ENCODE assay signal across 8 mouse cellular contexts in genomic region chr14:75445281-75445947, GRCm38 (mm10). TPM values are rescaled to one million over a fixed set of nuclear protein-coding genes. Genes with fewer than 3 reads are reported as not detected.
A peak's percentile ranks its signal among the peaks of the same experiment; 100 is the strongest.
DNase-seq lines count a peak whose midpoint lies in the region; ATAC-seq and TF ChIP-seq lines count a peak whose summit lies in the region.

No protein-coding gene starts in this region.

- intact Hi-C loops in heart, postnatal 36 days (cut with DNase I), result no loop called here

- H3K4me1 ChIP-seq in CH12.LX (ENCODE audit: control insufficient read depth in 1 of 2, insufficient read depth in 2 of 2), result peaks cover 15 to 46% of the 10 kb centered on the region in 2 experiments
- peaks cover 15% of the 10 kb centered on the region for H3K4me1 ChIP-seq in forebrain, embryonic 14.5 days (ENCODE audit: control insufficient read depth, insufficient read depth, low read length)
- H3K4me1 ChIP-seq in liver, postnatal 0 days (ENCODE audit: insufficient read depth), result peaks cover 8% of the 10 kb centered on the region; the same call in 1 of the 2 replicates
- peaks cover 18% of the 10 kb centered on the region for H3K4me1 ChIP-seq in neural tube, embryonic 13.5 days (replicated peaks)

- peak; percentile 97 for ATAC-seq in forebrain, embryonic 14.5 days
- ATAC-seq in liver, postnatal 0 days, result peak; percentile 92
- peak; percentile 92 for ATAC-seq in neural tube, embryonic 13.5 days (ENCODE audit: low read depth)

- no peaks in the 10 kb centered on the region for H3K79me2 ChIP-seq in CH12.LX (replicated peaks; ENCODE audit: control insufficient read depth, extremely low read depth, insufficient read depth, poor library complexity, severe bottlenecking)

- peak overlapping the region; percentile 89 for H3K4me2 ChIP-seq in CH12.LX (ENCODE audit: insufficient read depth, low read depth, poor library complexity, severe bottlenecking)
- peak overlapping the region; percentile 58 for H3K4me2 ChIP-seq in forebrain, embryonic 14.5 days (ENCODE audit: low read length)
- H3K4me2 ChIP-seq in liver, postnatal 0 days (ENCODE audit: low read depth, low read length), result peak overlapping the region; percentile 69
- H3K4me2 ChIP-seq in neural tube, embryonic 13.5 days, result peak overlapping the region; percentile 59

- H3K9ac ChIP-seq in CH12.LX (ENCODE audit: insufficient read depth, low read depth), result peak overlapping the region; percentile 68
- H3K9ac ChIP-seq in forebrain, embryonic 14.5 days (ENCODE audit: low read length), result peak overlapping the region; percentile 51
- peak overlapping the region; percentile 41; the same call in 1 of the 2 replicates for H3K9ac ChIP-seq in liver, postnatal 0 days (replicated peaks)
- peak overlapping the region; percentile 49 for H3K9ac ChIP-seq in neural tube, embryonic 13.5 days

- H3K36me3 ChIP-seq in CH12.LX (replicated peaks in 1 of 2; ENCODE audit: control insufficient read depth in 1 of 2, insufficient read depth in 1 of 2, low read length in 1 of 2), result no peaks in the 10 kb centered on the region
- no peaks in the 10 kb centered on the region for H3K36me3 ChIP-seq in forebrain, embryonic 14.5 days (ENCODE audit: control insufficient read depth, insufficient read depth, low read length)
- H3K36me3 ChIP-seq in liver, postnatal 0 days (replicated peaks; ENCODE audit: insufficient read depth, low read length), result no peaks in the 10 kb centered on the region
- no peaks in the 10 kb centered on the region for H3K36me3 ChIP-seq in neural tube, embryonic 13.5 days

- no peaks in the 10 kb centered on the region for H3K27me3 ChIP-seq in CH12.LX (replicated peaks)
- no peaks in the 10 kb centered on the region for H3K27me3 ChIP-seq in forebrain, embryonic 14.5 days (replicated peaks; ENCODE audit: control insufficient read depth, insufficient read depth, low read length)
- H3K27me3 ChIP-seq in liver, postnatal 0 days (ENCODE audit: insufficient read depth, low read length), result no peaks in the 10 kb centered on the region
- H3K27me3 ChIP-seq in neural tube, embryonic 13.5 days, result no peaks in the 10 kb centered on the region

- dilution Hi-C loops in CH12.LX (cut with MboI; ENCODE audit: extremely low pct_ligation_motif_present, extremely low pct_unique_long_range_greater_than_20kb, low sequenced_read_pairs), result no loop called here

- TF ChIP-seq RAD21 in CH12.LX (IDR thresholded peaks at IDR 0.05; ENCODE audit: low read depth, low read length), result no peak

- TF ChIP-seq EP300 in CH12.LX (IDR thresholded peaks at IDR 0.05; ENCODE audit: low read length), result no peak
- TF ChIP-seq EP300 in liver, postnatal 0 days (IDR thresholded peaks at IDR 0.05; ENCODE audit: low read depth), result no peak

- H3K4me3 ChIP-seq in CH12.LX (replicated peaks in 1 of 3; ENCODE audit: low read depth in 2 of 3, low read length in 2 of 3, poor library complexity in 1 of 3), result peak overlapping the region; percentile 19 to 40 (median 36)
- H3K4me3 ChIP-seq in forebrain, embryonic 14.5 days (ENCODE audit: low read depth, low read length), result peak overlapping the region; percentile 28
- H3K4me3 ChIP-seq in liver, postnatal 0 days (ENCODE audit: low read depth, low read length), result peak overlapping the region; percentile 35
- H3K4me3 ChIP-seq in neural tube, embryonic 13.5 days, result peak overlapping the region; percentile 28

- WGBS in forebrain, embryonic 14.5 days, result 6% methylated on average over 15 of the region's 15 CpGs
- 5% methylated on average over 15 of the region's 15 CpGs for WGBS in liver, postnatal 0 days (ENCODE audit: insufficient replicate concordance)
- 4% methylated on average over 15 of the region's 15 CpGs for WGBS in neural tube, embryonic 13.5 days

- H3K9me3 ChIP-seq in CH12.LX (replicated peaks; ENCODE audit: low read length), result no peaks in the 10 kb centered on the region
- no peaks in the 10 kb centered on the region for H3K9me3 ChIP-seq in forebrain, embryonic 14.5 days (replicated peaks; ENCODE audit: control insufficient read depth, low read length)
- H3K9me3 ChIP-seq in liver, postnatal 0 days (ENCODE audit: low read length), result no peaks in the 10 kb centered on the region
- H3K9me3 ChIP-seq in neural tube, embryonic 13.5 days, result no peaks in the 10 kb centered on the region

- H3K27ac ChIP-seq in CH12.LX (ENCODE audit: insufficient read depth, low read depth), result peak overlapping the region; percentile 40; the same call in 1 of the 2 replicates
- H3K27ac ChIP-seq in forebrain, embryonic 14.5 days (ENCODE audit: low read depth, low read length), result peak overlapping the region; percentile 58; the same call in 1 of the 2 replicates
- peak overlapping the region; percentile 34; the same call in 1 of the 2 replicates for H3K27ac ChIP-seq in liver, postnatal 0 days (ENCODE audit: low read depth)
- H3K27ac ChIP-seq in neural tube, embryonic 13.5 days (replicated peaks), result peak overlapping the region; percentile 54

- peak; percentile 62 for TF ChIP-seq POLR2A in CH12.LX (IDR thresholded peaks at IDR 0.05; ENCODE audit: low read depth, low read length)

- no peak for TF ChIP-seq CTCF in CH12.LX (conservative IDR thresholded peaks at IDR 0.05 in 1 of 2, IDR thresholded peaks at IDR 0.05 in 1 of 2; ENCODE audit: low read depth in 2 of 2, low read length in 2 of 2)
- TF ChIP-seq CTCF in liver, postnatal 0 days (IDR thresholded peaks at IDR 0.05; ENCODE audit: low read depth), result no peak

- in situ Hi-C loops in CH12.LX (cut with MboI; ENCODE audit: low pct_ligation_motif_present, low pct_unique_long_range_greater_than_20kb, low sequenced_read_pairs), result no loop called here

- DNase-seq in CH12.LX (ENCODE audit: extremely low read depth), result peak; percentile 95
- peak; percentile 68 for DNase-seq in c-Kit-positive CD71-negative TER-119-negative erythroid progenitor cells, embryonic 14.5 days (ENCODE audit: low read depth)
- DNase-seq in forebrain, embryonic 14.5 days (ENCODE audit: low spot score), result peak; percentile 94
- peak; percentile 32 to 51 for DNase-seq in heart, postnatal 36 days
- DNase-seq in layer of hippocampus, adult 18-20 months (ENCODE audit: low spot score in 2 of 2), result peak; percentile 68 to 86
- DNase-seq in liver, postnatal 0 days, result peak; percentile 75
- DNase-seq in thymus, adult 18-20 months, result peak; percentile 85 to 91

TF ChIP-seq in CH12.LX, 34 proteins besides CTCF, POLR2A, EP300 and RAD21:
- TF ChIP-seq TCF12 (IDR thresholded peaks at IDR 0.05; ENCODE audit: low read depth, low read length), result peak; percentile 20; the same call in 1 of the 2 replicates
- TF ChIP-seq ELF1 (IDR thresholded peaks at IDR 0.05; ENCODE audit: low read depth, low read length), result peak; percentile 88
- peak; percentile 89 for TF ChIP-seq CHD2 (IDR thresholded peaks at IDR 0.05; ENCODE audit: low read length)
- TF ChIP-seq ZKSCAN1 (IDR thresholded peaks at IDR 0.05; ENCODE audit: borderline replicate concordance, low read depth, low read length), result no peak
- peak; percentile 95 for TF ChIP-seq SIN3A (IDR thresholded peaks at IDR 0.05; ENCODE audit: low read length)
- TF ChIP-seq NELFE (IDR thresholded peaks at IDR 0.05; ENCODE audit: low read depth, low read length), result 0 out of 2 replicates have a peak, but pooled peaks have one; percentile 63
- TF ChIP-seq MEF2A (IDR thresholded peaks at IDR 0.05; ENCODE audit: borderline replicate concordance, low read depth, low read length), result 0 out of 2 replicates have a peak, but pooled peaks have one; percentile 31
- TF ChIP-seq JUN (IDR thresholded peaks at IDR 0.05; ENCODE audit: insufficient read depth, low read depth, low read length), result no peak
- TF ChIP-seq MXI1 (IDR thresholded peaks at IDR 0.05; ENCODE audit: low read depth, low read length), result peak; percentile 97
- TF ChIP-seq PAX5 (IDR thresholded peaks at IDR 0.05; ENCODE audit: low read length), result no peak
- TF ChIP-seq IRF4 (IDR thresholded peaks at IDR 0.05; ENCODE audit: low read depth, low read length), result no peak
- TF ChIP-seq HCFC1 (IDR thresholded peaks at IDR 0.05; ENCODE audit: low read depth, low read length), result peak; percentile 32
- TF ChIP-seq ZNF384 (IDR thresholded peaks at IDR 0.05; ENCODE audit: low read depth, low read length), result no peak

RNA-seq across cellular contexts. Expression of gene Siah3, which starts 10.4 kb away (rescaled TPM):
- total RNA-seq in CH12.LX (2012; rRNA removed) (not detected in 2 replicates), CH12.LX (2014; rRNA removed) (not detected in 2 replicates)
- not detected in 2 replicates for polyA plus RNA-seq in CH12.LX (2012; ENCODE audit: insufficient read length, low read depth)
- polyA plus RNA-seq in forebrain, embryonic 14.5 days (2014; fragmentation: Nextera tagmentation; extraction: Ambion mirVana), result 5.4 and 7.0 TPM in 2 replicates
- not detected for total RNA-seq in heart, postnatal 36 days (2021)
- total RNA-seq in layer of hippocampus, adult 18-20 months (2021), result 1 to 10 TPM; 7.2 to 8.6 TPM
- polyA plus RNA-seq in liver, postnatal 0 days (2015; fragmentation: Nextera tagmentation; extraction: Ambion mirVana), result 0.02 TPM in 1 of 2 replicates, not detected in the other
- polyA plus RNA-seq in neural tube, embryonic 13.5 days (2015; fragmentation: Nextera tagmentation; extraction: Ambion mirVana), result 6.0 and 6.9 TPM in 2 replicates

Comparison
In these comparisons a context has a peak if more than half of its experiments do, and no peak if none do; other contexts are left out.
1. Peak in every context shown above with its lines: DNase-seq, ATAC-seq, H3K4me3 ChIP-seq and H3K27ac ChIP-seq.
2. DNase-seq: peak in every context shown above with its lines; median percentile 95 in CH12.LX; 94 in forebrain, embryonic 14.5 days; 88 in thymus, adult 18-20 months; 77 in layer of hippocampus, adult 18-20 months; 75 in liver, postnatal 0 days; 68 in c-Kit-positive CD71-negative TER-119-negative erythroid progenitor cells, embryonic 14.5 days; 42 in heart, postnatal 36 days.